Mouse (Mus musculus) hindbrain, embryonic 14.5 days (tissue): ENCODE measurements around the gene Ints6. TPM values are rescaled to one million over a fixed set of nuclear protein-coding genes. Genes with fewer than 3 reads are reported as not detected.
"Not testable (repeated sequence)": the region's sequence is repeated elsewhere in the genome, so short reads cannot be mapped to it uniquely, and the experiment has no call there.

ENCODE experiments used
- ATAC-seq: fragments of 200-750 bp; cut with Nextera tagmentation; 2 replicates; pipeline ENCODE4 v1.8.0; 2017; ENCODE audit warnings: moderate number of reproducible peaks, mild to moderate bottlenecking, moderate TSS enrichment, moderate library complexity; ENCODE audit not compliant: low FRiP score
- DNase-seq: peaks from one replicate; pipeline ENCODE4 v3.0.0-alpha.2; 2015; ENCODE audit warnings: low spot score
- H3K27ac ChIP-seq: fragments of 300-500 bp; sonication (generic); 2 replicates; pipeline ENCODE4 v1.5.1; 2014; ENCODE audit warnings: mild to moderate bottlenecking, moderate library complexity
- H3K27me3 ChIP-seq: fragments of 300-500 bp; sonication (generic); 2 replicates; pipeline ENCODE4 v1.6.1; 2014; ENCODE audit warnings: mild to moderate bottlenecking, low read length, mixed read lengths; ENCODE audit not compliant: control insufficient read depth, insufficient read depth
- H3K36me3 ChIP-seq: fragments of 300-500 bp; sonication (generic); replicated peaks from 2 replicates; pipeline ENCODE4 v1.6.1; 2014; ENCODE audit not compliant: control insufficient read depth, insufficient read depth
- H3K4me1 ChIP-seq: fragments of 300-500 bp; sonication (generic); replicated peaks from 2 replicates; pipeline ENCODE4 v1.6.1; 2014; ENCODE audit warnings: antibody characterized with exemption, low read length, mixed read lengths; ENCODE audit not compliant: control insufficient read depth, insufficient read depth
- H3K4me2 ChIP-seq: fragments of 300-500 bp; sonication (generic); replicated peaks from 2 replicates; pipeline ENCODE4 v1.6.1; 2014; ENCODE audit warnings: mild to moderate bottlenecking, moderate library complexity
- H3K4me3 ChIP-seq: fragments of 300-500 bp; sonication (generic); replicated peaks from 2 replicates; pipeline ENCODE4 v1.5.1; 2014; ENCODE audit warnings: mild to moderate bottlenecking, low read length
- H3K9ac ChIP-seq: fragments of 300-500 bp; sonication (generic); 2 replicates; pipeline ENCODE4 v1.6.1; 2014
- H3K9me3 ChIP-seq: fragments of 300-500 bp; sonication (generic); 2 replicates; pipeline ENCODE4 v1.6.1; 2016; ENCODE audit warnings: low read length; ENCODE audit not compliant: control insufficient read depth
- WGBS: fragments of 180-500 bp; shearing (Covaris S2); extraction: QIAGEN DNeasy Blood & Tissue Kit; methylation state at CpG from one replicate; pipeline ENCODE4 v1.1.7; 2014; 5-methylcytosine and 5-hydroxymethylcytosine counted together
- polyA plus RNA-seq: library from polyadenylated mRNA; unstranded; fragments of >200 nt; fragmentation: Nextera tagmentation; extraction: Ambion mirVana; gene quantifications from 2 replicates; pipeline ENCODE4 v1.2.1, GENCODE M21; 2014

Ints6 gene
- polyA plus RNA-seq, 1 experiment from 2014 or later: 21.8 TPM

DNA sequence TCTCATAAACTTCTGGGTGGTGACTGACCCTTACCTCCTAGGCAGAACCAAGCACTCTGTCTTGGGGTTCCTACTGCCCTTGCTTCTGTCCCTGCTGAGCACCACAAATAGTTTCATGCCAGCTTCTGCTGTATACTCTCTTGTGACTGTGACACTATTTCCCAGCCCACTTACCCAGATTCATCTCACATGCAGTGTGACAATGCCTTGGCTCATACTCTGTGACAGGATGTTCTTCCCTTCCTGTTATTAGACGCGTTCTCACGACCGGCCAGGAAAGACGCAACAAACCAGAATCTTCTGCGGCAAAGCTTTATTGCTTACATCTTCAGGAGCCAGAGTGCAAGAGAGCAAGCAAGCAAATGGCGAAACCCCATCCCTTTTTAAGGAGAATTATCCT lies 118.6 kb downstream of the Ints6 start:
- not testable (repeated sequence) for H3K4me3 ChIP-seq, H3K9ac ChIP-seq, DNase-seq, H3K9me3 ChIP-seq, H3K36me3 ChIP-seq, ATAC-seq, H3K27ac ChIP-seq, H3K4me2 ChIP-seq, H3K27me3 ChIP-seq
- WGBS: 95% methylated on average over 5 of the region's 7 CpGs
- peaks cover 10% of the 10 kb centered on the region for H3K4me1 ChIP-seq

DNA sequence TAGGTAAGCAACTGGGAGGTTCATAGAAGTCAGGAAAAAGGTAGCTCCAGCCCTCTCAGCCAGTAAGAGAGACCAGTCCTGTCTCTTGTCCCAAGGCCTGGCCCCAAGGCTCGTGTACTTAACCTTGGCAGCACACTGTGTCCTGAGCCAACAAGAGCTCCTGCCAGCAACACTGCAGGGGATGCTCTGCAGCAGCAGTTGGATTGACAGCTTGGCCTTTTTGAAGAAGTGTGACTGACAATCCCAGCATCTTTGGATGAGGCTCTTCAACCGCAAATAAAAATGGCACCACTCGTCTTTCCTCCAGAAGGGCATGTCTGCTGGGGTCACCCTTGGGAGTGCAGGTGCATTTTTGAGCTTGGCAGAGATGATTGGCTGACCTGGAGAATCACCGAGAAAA lies 120.6 kb downstream of the Ints6 start:
- no peak overlapping the region for H3K4me2 ChIP-seq
- DNase-seq (no peak), ATAC-seq (no peak)
- H3K9ac ChIP-seq: no peak overlapping the region
- H3K27ac ChIP-seq: no peak overlapping the region
- no peaks in the 10 kb centered on the region for H3K36me3 ChIP-seq
- no peaks in the 10 kb centered on the region for H3K9me3 ChIP-seq
- H3K4me3 ChIP-seq: no peak overlapping the region
- H3K27me3 ChIP-seq: no peaks in the 10 kb centered on the region
- peaks cover 12% of the 10 kb centered on the region for H3K4me1 ChIP-seq
- WGBS: 52% methylated on average over 4 of the region's 4 CpGs

DNA sequence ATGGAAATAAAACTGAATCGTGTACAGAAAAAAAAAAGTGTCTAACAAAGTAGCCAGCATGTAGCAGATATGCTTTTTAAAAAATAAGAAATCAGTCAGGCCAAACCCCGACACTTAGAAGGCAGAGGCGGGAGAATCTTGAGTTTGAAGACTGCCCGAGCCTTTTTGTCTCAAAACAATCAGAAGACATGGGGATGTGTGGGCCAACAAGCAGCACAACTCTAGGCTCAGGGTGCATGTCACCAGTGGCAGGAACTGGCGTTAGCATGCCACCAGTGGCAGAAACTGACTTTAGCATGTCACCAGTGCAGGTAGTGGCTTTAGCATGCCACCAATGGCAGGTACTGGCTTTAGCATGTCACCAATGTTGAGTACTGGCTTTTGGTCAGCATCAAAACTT lies 121.4 kb downstream of the Ints6 start:
- Histone ChIP-seq H3K27me3 (no peaks in the 10 kb centered on the region), H3K9ac (no peak overlapping the region), H3K36me3 (no peaks in the 10 kb centered on the region), H3K4me2 (no peak overlapping the region), H3K4me3 (no peak overlapping the region), H3K9me3 (no peaks in the 10 kb centered on the region), H3K27ac (no peak overlapping the region), H3K4me1 (peaks cover 12% of the 10 kb centered on the region)
- 90% methylated on average over 5 of the region's 5 CpGs for WGBS
- DNase-seq (no peak), ATAC-seq (no peak)

DNA sequence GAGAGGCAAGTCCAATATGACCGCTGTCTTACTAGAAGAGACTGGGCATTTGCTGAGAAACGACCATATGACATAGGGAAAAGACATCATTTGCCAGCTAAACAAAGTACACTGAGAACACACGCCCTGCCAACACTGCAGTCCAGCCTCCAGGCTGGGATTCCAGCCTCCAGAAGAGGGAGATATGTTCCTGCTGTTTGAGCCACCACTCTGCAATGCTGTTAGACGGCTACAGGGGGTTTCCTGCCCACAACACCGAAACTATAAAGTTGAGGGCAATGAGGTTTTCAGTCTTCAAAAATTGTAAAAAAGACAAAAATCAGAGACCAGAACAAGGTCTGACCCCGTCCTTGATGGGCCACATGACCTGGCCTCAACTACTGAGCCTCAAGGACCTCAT lies 121.9 kb downstream of the Ints6 start:
- Histone ChIP-seq H3K9ac (no peak overlapping the region), H3K9me3 (no peaks in the 10 kb centered on the region), H3K27ac (peak overlapping the region; percentile 23; the same call in 1 of the 2 replicates), H3K27me3 (no peaks in the 10 kb centered on the region), H3K4me3 (no peak overlapping the region), H3K4me2 (no peak overlapping the region), H3K4me1 (peaks cover 12% of the 10 kb centered on the region), H3K36me3 (no peaks in the 10 kb centered on the region)
- ATAC-seq (no peak), DNase-seq (no peak)
- 73% methylated on average over 6 of the region's 6 CpGs for WGBS

DNA sequence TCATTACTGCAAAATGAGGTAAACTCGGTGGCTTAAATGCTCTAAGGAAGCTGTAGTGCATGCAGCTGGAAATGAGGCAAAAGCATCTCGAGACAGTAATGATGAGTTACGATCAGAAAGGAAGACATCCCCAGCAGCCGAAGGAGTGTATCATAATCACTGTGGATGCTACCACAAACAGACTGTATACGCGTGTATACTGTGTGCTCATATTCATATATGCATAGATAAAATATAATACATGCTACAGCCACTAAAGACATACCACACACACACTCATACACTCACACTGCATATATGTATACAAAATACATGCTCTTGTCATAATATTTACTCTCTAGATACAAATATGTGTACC lies 122.6 kb downstream of the Ints6 start:
- Histone ChIP-seq H3K4me1 (peaks cover 12% of the 10 kb centered on the region), H3K9me3 (no peaks in the 10 kb centered on the region), H3K4me2 (peak overlapping the region; percentile 33), H3K27ac (peak overlapping the region; percentile 77), H3K36me3 (no peaks in the 10 kb centered on the region), H3K4me3 (0 out of 2 replicates have a peak overlapping the region, but pooled peaks have one; percentile 4), H3K27me3 (no peaks in the 10 kb centered on the region), H3K9ac (no peak overlapping the region)
- ATAC-seq: no peak
- DNase-seq: no peak
- WGBS: 37% methylated on average over 6 of the region's 6 CpGs

DNA sequence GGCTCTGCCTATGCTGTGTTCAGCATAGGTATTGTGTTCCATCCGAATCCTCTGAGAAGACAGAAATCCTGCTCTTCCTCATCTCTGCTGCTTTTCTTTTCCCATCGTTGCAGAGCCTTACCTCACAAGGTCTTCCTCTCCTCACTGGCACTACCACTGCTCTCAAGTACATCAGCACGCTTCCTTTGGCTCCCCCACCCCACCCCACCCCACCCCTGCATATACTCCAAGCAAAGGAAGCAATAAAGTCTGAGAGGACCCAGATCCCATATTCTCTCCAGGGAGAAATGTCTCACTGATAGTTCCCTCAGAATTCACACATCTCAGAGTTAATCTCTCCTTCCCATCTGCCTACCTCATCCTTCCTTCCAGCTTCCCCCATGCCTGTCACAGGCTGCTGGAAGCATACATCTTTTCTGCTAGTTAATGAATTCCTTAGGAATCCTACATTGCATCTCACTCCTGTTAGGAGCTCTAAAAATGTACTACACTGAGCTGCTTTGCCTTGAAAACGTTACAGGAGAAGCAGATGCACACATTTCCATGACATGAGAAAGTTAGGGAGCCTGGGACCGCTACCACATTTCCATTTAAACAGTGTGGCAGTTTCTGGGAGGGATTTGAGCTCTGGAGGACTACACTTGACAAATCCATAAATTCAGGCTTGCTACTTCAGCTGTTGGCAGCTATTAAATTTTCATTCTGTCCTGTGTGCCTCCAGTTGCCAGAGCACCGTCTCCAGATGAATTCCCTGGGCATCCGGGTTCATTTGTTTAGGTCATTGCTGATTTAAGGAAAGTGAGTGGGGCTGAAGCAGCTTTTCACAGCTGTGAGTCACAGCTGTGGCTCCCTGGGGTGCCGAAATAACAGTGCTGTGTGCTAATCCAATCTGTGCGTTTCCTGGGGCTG lies 123.3 kb downstream of the Ints6 start:
- peak; percentile 69 for DNase-seq
- 0 out of 2 replicates have a peak overlapping the region, but pooled peaks have one; percentile 4 for H3K4me3 ChIP-seq
- H3K4me1 ChIP-seq: peaks cover 12% of the 10 kb centered on the region
- H3K9me3 ChIP-seq: no peaks in the 10 kb centered on the region
- ATAC-seq: peak; percentile 82
- no peak overlapping the region for H3K9ac ChIP-seq
- H3K27me3 ChIP-seq: no peaks in the 10 kb centered on the region
- peak overlapping the region; percentile 33 for H3K4me2 ChIP-seq
- no peaks in the 10 kb centered on the region for H3K36me3 ChIP-seq
- H3K27ac ChIP-seq: peak overlapping the region; percentile 77
- WGBS: 22% methylated on average over 9 of the region's 9 CpGs

DNA sequence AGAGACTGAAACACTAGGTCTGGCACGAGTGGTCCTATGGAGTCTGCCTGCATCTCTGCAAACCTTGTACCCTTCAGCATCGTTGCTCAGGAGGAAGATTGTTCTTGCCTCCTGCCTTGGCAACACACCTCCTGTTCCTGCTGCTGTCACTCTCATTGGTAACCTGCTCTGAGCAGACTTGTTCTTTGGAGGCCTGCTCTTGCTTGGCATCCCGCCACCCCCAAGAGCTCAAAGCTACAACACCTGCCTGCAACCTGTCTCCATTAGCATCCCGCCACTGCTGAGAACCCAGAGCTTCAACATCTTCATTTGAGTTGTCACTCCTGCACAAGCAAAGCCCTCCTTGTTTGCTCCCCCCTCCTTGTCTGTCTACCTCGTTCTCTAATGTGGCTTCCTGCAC lies 133.0 kb downstream of the Ints6 start:
- no peaks in the 10 kb centered on the region for H3K4me1 ChIP-seq
- no peak overlapping the region for H3K4me2 ChIP-seq
- 0 out of 2 replicates have a peak, but pooled peaks cover 5% of the 10 kb centered on the region for H3K9me3 ChIP-seq
- no peak overlapping the region for H3K27ac ChIP-seq
- no peaks in the 10 kb centered on the region for H3K36me3 ChIP-seq
- no peak overlapping the region for H3K9ac ChIP-seq
- no peak overlapping the region for H3K4me3 ChIP-seq
- DNase-seq: no peak
- no peak for ATAC-seq
- H3K27me3 ChIP-seq: no peaks in the 10 kb centered on the region
- 91% methylated on average over 5 of the region's 5 CpGs for WGBS

Other genes with a start within 250 kb of the Ints6 start
- gene Fam124a, start 205.4 kb downstream of the Ints6 start, polyA plus RNA-seq: 29.3 and 32.7 TPM in 2 replicates
- 0.17 and 0.30 TPM in 2 replicates for gene Gm4131, start 194.2 kb downstream of the Ints6 start, polyA plus RNA-seq
- gene Serpine3, start 97.5 kb downstream of the Ints6 start, polyA plus RNA-seq: 0.13 TPM in 1 of 2 replicates, not detected in the other
- gene Wdfy2, start 76.5 kb upstream of the Ints6 start, polyA plus RNA-seq: 11.0 and 12.0 TPM in 2 replicates
- gene Defb48, start 223.3 kb upstream of the Ints6 start, polyA plus RNA-seq: not detected in 2 replicates
- gene Defb47, start 236.9 kb upstream of the Ints6 start, polyA plus RNA-seq: not detected in 2 replicates